Mouse (Mus musculus): ENCODE results near the gene Olfr598. TPM values are rescaled to one million over a fixed set of nuclear protein-coding genes. Genes with fewer than 3 reads are reported as not detected.
"Not testable (repeated sequence)": the region's sequence is repeated elsewhere in the genome, so short reads cannot be mapped to it uniquely, and the experiment has no call there.

The Olfr598 gene
- polyA plus RNA-seq (2014; fragmentation: Nextera tagmentation; extraction: Ambion mirVana) = not detected in 2 replicates

GRCm38 (mm10) chr7:103323268-103323667 is at the start of gene Olfr598:
TSS of gene Olfr598 (plus strand) at chr7:103323568.
- H3K27ac ChIP-seq (ENCODE audit: low read depth, low read length) = no peak within 1 kb of the TSS
- no peaks in the 10 kb centered on the region for H3K9me3 ChIP-seq (ENCODE audit: control insufficient read depth, low read length)
- no peak within 1 kb of the TSS for H3K4me3 ChIP-seq (ENCODE audit: low read depth, low read length)
- no peak within 1 kb of the TSS for H3K9ac ChIP-seq (ENCODE audit: low read length)
- H3K36me3 ChIP-seq (ENCODE audit: control insufficient read depth, insufficient read depth, low read length) = no peaks in the 10 kb centered on the region
- H3K27me3 ChIP-seq (ENCODE audit: control insufficient read depth, insufficient read depth, low read length) = no peaks in the 10 kb centered on the region
- DNase-seq (ENCODE audit: low spot score, missing footprints) (no peak), ATAC-seq (ENCODE audit: low FRiP score) (no peak)
- no peaks in the 10 kb centered on the region for H3K4me1 ChIP-seq (ENCODE audit: control insufficient read depth, insufficient read depth, low read length)
- no peak within 1 kb of the TSS for H3K4me2 ChIP-seq

- not testable (repeated sequence) for H3K27me3 ChIP-seq (ENCODE audit: control insufficient read depth, insufficient read depth, low read length); H3K4me1 ChIP-seq (ENCODE audit: control insufficient read depth, insufficient read depth, low read length); H3K9ac ChIP-seq (ENCODE audit: low read length); ATAC-seq (ENCODE audit: low FRiP score); H3K9me3 ChIP-seq (ENCODE audit: control insufficient read depth, low read length); DNase-seq (ENCODE audit: low spot score, missing footprints); H3K27ac ChIP-seq (ENCODE audit: low read depth, low read length); H3K4me2 ChIP-seq; H3K36me3 ChIP-seq (ENCODE audit: control insufficient read depth, insufficient read depth, low read length); H3K4me3 ChIP-seq (ENCODE audit: low read depth, low read length)
- 91% methylated on average over 2 of the region's 2 CpGs for WGBS
These were observed 18.0 kb upstream of the Olfr598 start, which contains the start of gene Olfr596 for GRCm38 (mm10) chr7:103305348-103305747. TSS of gene Olfr596 (plus strand) at chr7:103305648.

DNA sequence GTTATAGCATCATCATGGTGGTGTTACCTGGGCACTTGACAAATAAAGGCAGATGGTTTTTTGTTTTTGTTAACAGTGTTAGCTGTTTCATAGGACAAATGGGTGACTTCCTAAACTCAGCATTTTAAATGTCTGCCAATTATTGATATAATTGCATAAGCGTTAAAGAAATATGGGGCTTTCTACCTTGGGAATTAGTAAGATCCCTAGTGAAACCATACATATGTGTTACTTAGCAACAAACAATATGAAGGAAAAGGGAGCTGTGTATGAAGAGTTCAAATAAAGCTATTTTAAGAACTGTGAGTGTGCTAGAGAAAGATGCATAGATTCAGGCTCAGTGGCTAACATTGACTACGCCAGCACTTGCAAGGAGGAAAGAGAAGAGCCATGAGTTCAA is 7.4 kb upstream of the Olfr598 start, which contains the start of gene Olfr597:
TSS of gene Olfr597 (plus strand) at position 301 of the 400 bp plus-strand sequence.
- not testable (repeated sequence) for H3K4me1 ChIP-seq (ENCODE audit: control insufficient read depth, insufficient read depth, low read length); ATAC-seq (ENCODE audit: low FRiP score); H3K27me3 ChIP-seq (ENCODE audit: control insufficient read depth, insufficient read depth, low read length); H3K27ac ChIP-seq (ENCODE audit: low read depth, low read length); DNase-seq (ENCODE audit: low spot score, missing footprints); H3K9ac ChIP-seq (ENCODE audit: low read length); H3K36me3 ChIP-seq (ENCODE audit: control insufficient read depth, insufficient read depth, low read length); H3K4me3 ChIP-seq (ENCODE audit: low read depth, low read length); H3K4me2 ChIP-seq; H3K9me3 ChIP-seq (ENCODE audit: control insufficient read depth, low read length)
- 90% methylated on average over 2 of the region's 2 CpGs for WGBS

- ATAC-seq (ENCODE audit: low FRiP score) = no peak
- DNase-seq (ENCODE audit: low spot score, missing footprints) = no peak
- Histone ChIP-seq H3K9ac (ENCODE audit: low read length) (no peak within 1 kb of the TSS), H3K4me1 (ENCODE audit: control insufficient read depth, insufficient read depth, low read length) (no peaks in the 10 kb centered on the region), H3K36me3 (ENCODE audit: control insufficient read depth, insufficient read depth, low read length) (no peaks in the 10 kb centered on the region), H3K9me3 (ENCODE audit: control insufficient read depth, low read length) (no peaks in the 10 kb centered on the region), H3K27me3 (ENCODE audit: control insufficient read depth, insufficient read depth, low read length) (no peaks in the 10 kb centered on the region), H3K4me3 (ENCODE audit: low read depth, low read length) (no peak within 1 kb of the TSS), H3K4me2 (no peak within 1 kb of the TSS), H3K27ac (ENCODE audit: low read depth, low read length) (no peak within 1 kb of the TSS)
- WGBS = 84% methylated on average over 1 of the region's 1 CpGs
These were observed 12.2 kb downstream of the Olfr598 start, which contains the start of gene Olfr599 for GRCm38 (mm10) chr7:103335617-103336016. TSS of gene Olfr599 (plus strand) at chr7:103335917.

DNA sequence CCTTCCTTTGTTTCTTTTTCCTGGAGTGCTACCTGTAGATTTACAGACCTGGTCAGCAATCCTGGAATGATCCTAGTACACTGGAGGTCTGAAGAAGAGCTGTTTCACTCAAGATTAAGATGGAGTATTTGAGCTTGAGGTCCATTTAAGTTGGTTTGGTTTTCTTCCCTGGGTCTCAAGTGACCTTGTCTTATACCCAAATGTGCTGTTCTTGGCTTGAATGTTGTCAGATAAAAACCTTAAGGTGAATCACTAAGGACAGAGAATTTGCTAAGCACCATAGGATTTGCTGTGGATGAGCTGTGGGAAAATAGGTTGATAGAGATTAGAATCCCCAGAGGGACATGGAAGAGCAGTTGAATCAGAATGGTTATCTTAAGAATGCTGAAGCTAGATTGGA is 26.2 kb downstream of the Olfr598 start, which contains the start of gene Olfr600:
TSS of gene Olfr600 (minus strand) at position 101 of the 400 bp plus-strand sequence.
- Histone ChIP-seq H3K9me3 (ENCODE audit: control insufficient read depth, low read length) (no peaks in the 10 kb centered on the region), H3K9ac (ENCODE audit: low read length) (no peak within 1 kb of the TSS), H3K4me1 (ENCODE audit: control insufficient read depth, insufficient read depth, low read length) (no peaks in the 10 kb centered on the region), H3K4me2 (no peak within 1 kb of the TSS), H3K4me3 (ENCODE audit: low read depth, low read length) (no peak within 1 kb of the TSS), H3K36me3 (ENCODE audit: control insufficient read depth, insufficient read depth, low read length) (no peaks in the 10 kb centered on the region), H3K27me3 (ENCODE audit: control insufficient read depth, insufficient read depth, low read length) (no peaks in the 10 kb centered on the region), H3K27ac (ENCODE audit: low read depth, low read length) (no peak within 1 kb of the TSS)
- no peak for ATAC-seq (ENCODE audit: low FRiP score)
- no peak for DNase-seq (ENCODE audit: low spot score, missing footprints)

DNA sequence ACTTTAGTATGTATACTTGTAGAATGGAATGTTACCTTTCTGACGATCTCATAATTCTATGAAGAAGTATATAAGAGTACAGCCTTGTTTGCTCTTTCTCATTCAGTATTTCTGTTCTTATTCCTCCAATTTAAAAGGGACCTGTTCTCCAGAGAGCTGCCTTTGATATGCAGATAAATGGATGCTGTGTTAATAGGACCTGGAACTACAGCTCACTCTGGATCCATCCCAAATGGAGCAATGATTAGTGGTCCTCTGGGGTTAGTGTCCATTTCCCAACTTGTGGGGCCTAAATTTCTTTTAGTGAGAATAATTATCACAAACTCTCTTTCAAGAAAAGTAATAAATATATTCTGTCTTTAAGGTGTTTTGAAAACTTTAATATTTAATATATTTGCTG is 39.2 kb downstream of the Olfr598 start, which contains the start of gene Olfr601:
TSS of gene Olfr601 (minus strand) at position 101 of the 400 bp plus-strand sequence.
- no peak within 1 kb of the TSS for H3K4me3 ChIP-seq (ENCODE audit: low read depth, low read length)
- no peaks in the 10 kb centered on the region for H3K9me3 ChIP-seq (ENCODE audit: control insufficient read depth, low read length)
- no peaks in the 10 kb centered on the region for H3K4me1 ChIP-seq (ENCODE audit: control insufficient read depth, insufficient read depth, low read length)
- 87% methylated on average over 1 of the region's 1 CpGs for WGBS
- H3K27ac ChIP-seq (ENCODE audit: low read depth, low read length) = no peak within 1 kb of the TSS
- H3K36me3 ChIP-seq (ENCODE audit: control insufficient read depth, insufficient read depth, low read length) = no peaks in the 10 kb centered on the region
- DNase-seq (ENCODE audit: low spot score, missing footprints) (no peak), ATAC-seq (ENCODE audit: low FRiP score) (no peak)
- H3K4me2 ChIP-seq = no peak within 1 kb of the TSS
- no peak within 1 kb of the TSS for H3K9ac ChIP-seq (ENCODE audit: low read length)
- no peaks in the 10 kb centered on the region for H3K27me3 ChIP-seq (ENCODE audit: control insufficient read depth, insufficient read depth, low read length)

Other genes with a start within 250 kb of the Olfr598 start
- not detected in 2 replicates for gene Olfr584, start 241.7 kb upstream of the Olfr598 start, polyA plus RNA-seq (2014; fragmentation: Nextera tagmentation; extraction: Ambion mirVana)
- gene Olfr585, start 225.8 kb upstream of the Olfr598 start, polyA plus RNA-seq (2014; fragmentation: Nextera tagmentation; extraction: Ambion mirVana) = not detected in 2 replicates
- gene Olfr586, start 197.9 kb upstream of the Olfr598 start, polyA plus RNA-seq (2014; fragmentation: Nextera tagmentation; extraction: Ambion mirVana) = not detected in 2 replicates
- gene Olfr588-ps1, start 182.7 kb upstream of the Olfr598 start, polyA plus RNA-seq (2014; fragmentation: Nextera tagmentation; extraction: Ambion mirVana) = not detected in 2 replicates
- gene Olfr589, start 167.2 kb upstream of the Olfr598 start, polyA plus RNA-seq (2014; fragmentation: Nextera tagmentation; extraction: Ambion mirVana) = not detected in 2 replicates
- not detected in 2 replicates for gene Olfr591, start 145.2 kb upstream of the Olfr598 start, polyA plus RNA-seq (2014; fragmentation: Nextera tagmentation; extraction: Ambion mirVana)
- not detected in 2 replicates for gene Olfr592, start 138.8 kb upstream of the Olfr598 start, polyA plus RNA-seq (2014; fragmentation: Nextera tagmentation; extraction: Ambion mirVana)
- not detected in 2 replicates for gene Olfr593, start 111.7 kb upstream of the Olfr598 start, polyA plus RNA-seq (2014; fragmentation: Nextera tagmentation; extraction: Ambion mirVana)
- not detected in 2 replicates for gene Olfr594, start 106.6 kb upstream of the Olfr598 start, polyA plus RNA-seq (2014; fragmentation: Nextera tagmentation; extraction: Ambion mirVana)
- gene Usp17ld, start 71.1 kb upstream of the Olfr598 start, polyA plus RNA-seq (2014; fragmentation: Nextera tagmentation; extraction: Ambion mirVana) = not detected in 2 replicates
- not detected in 2 replicates for gene Olfr596, start 17.9 kb upstream of the Olfr598 start, polyA plus RNA-seq (2014; fragmentation: Nextera tagmentation; extraction: Ambion mirVana)
- gene Olfr597, start 7.3 kb upstream of the Olfr598 start, polyA plus RNA-seq (2014; fragmentation: Nextera tagmentation; extraction: Ambion mirVana) = not detected in 2 replicates
- not detected in 2 replicates for gene Olfr599, start 12.3 kb downstream of the Olfr598 start, polyA plus RNA-seq (2014; fragmentation: Nextera tagmentation; extraction: Ambion mirVana)
- not detected in 2 replicates for gene Olfr600, start 26.1 kb downstream of the Olfr598 start, polyA plus RNA-seq (2014; fragmentation: Nextera tagmentation; extraction: Ambion mirVana)
- gene Olfr601, start 39.1 kb downstream of the Olfr598 start, polyA plus RNA-seq (2014; fragmentation: Nextera tagmentation; extraction: Ambion mirVana) = not detected in 2 replicates
- not detected in 2 replicates for gene Olfr603, start 62.6 kb downstream of the Olfr598 start, polyA plus RNA-seq (2014; fragmentation: Nextera tagmentation; extraction: Ambion mirVana)
- not detected in 2 replicates for gene Usp17lc, start 91.5 kb downstream of the Olfr598 start, polyA plus RNA-seq (2014; fragmentation: Nextera tagmentation; extraction: Ambion mirVana)
- gene Olfr605, start 121.9 kb downstream of the Olfr598 start, polyA plus RNA-seq (2014; fragmentation: Nextera tagmentation; extraction: Ambion mirVana) = not detected in 2 replicates
- gene Olfr606, start 125.5 kb downstream of the Olfr598 start, polyA plus RNA-seq (2014; fragmentation: Nextera tagmentation; extraction: Ambion mirVana) = not detected in 2 replicates
- not detected in 2 replicates for gene Olfr607, start 140.6 kb downstream of the Olfr598 start, polyA plus RNA-seq (2014; fragmentation: Nextera tagmentation; extraction: Ambion mirVana)
- not detected in 2 replicates for gene Olfr608, start 146.3 kb downstream of the Olfr598 start, polyA plus RNA-seq (2014; fragmentation: Nextera tagmentation; extraction: Ambion mirVana)
- not detected in 2 replicates for gene Olfr609, start 174.5 kb downstream of the Olfr598 start, polyA plus RNA-seq (2014; fragmentation: Nextera tagmentation; extraction: Ambion mirVana)
- not detected in 2 replicates for gene Olfr610, start 188.6 kb downstream of the Olfr598 start, polyA plus RNA-seq (2014; fragmentation: Nextera tagmentation; extraction: Ambion mirVana)
- gene Olfr611, start 197.3 kb downstream of the Olfr598 start, polyA plus RNA-seq (2014; fragmentation: Nextera tagmentation; extraction: Ambion mirVana) = not detected in 2 replicates
- gene Olfr612, start 219.1 kb downstream of the Olfr598 start, polyA plus RNA-seq (2014; fragmentation: Nextera tagmentation; extraction: Ambion mirVana) = not detected in 2 replicates
- not detected in 2 replicates for gene Olfr613, start 224.5 kb downstream of the Olfr598 start, polyA plus RNA-seq (2014; fragmentation: Nextera tagmentation; extraction: Ambion mirVana)
- gene Olfr615, start 232.5 kb downstream of the Olfr598 start, polyA plus RNA-seq (2014; fragmentation: Nextera tagmentation; extraction: Ambion mirVana) = not detected in 2 replicates
- gene Olfr616, start 245.6 kb downstream of the Olfr598 start, polyA plus RNA-seq (2014; fragmentation: Nextera tagmentation; extraction: Ambion mirVana) = not detected in 2 replicates
- not detected in 2 replicates for gene Olfr617, start 249.5 kb downstream of the Olfr598 start, polyA plus RNA-seq (2014; fragmentation: Nextera tagmentation; extraction: Ambion mirVana)

Measured in midbrain, embryonic 11.5 days (tissue).